Mouse (Mus musculus): ENCODE results near the gene Tmem170.

Gene Tmem170

DNA sequence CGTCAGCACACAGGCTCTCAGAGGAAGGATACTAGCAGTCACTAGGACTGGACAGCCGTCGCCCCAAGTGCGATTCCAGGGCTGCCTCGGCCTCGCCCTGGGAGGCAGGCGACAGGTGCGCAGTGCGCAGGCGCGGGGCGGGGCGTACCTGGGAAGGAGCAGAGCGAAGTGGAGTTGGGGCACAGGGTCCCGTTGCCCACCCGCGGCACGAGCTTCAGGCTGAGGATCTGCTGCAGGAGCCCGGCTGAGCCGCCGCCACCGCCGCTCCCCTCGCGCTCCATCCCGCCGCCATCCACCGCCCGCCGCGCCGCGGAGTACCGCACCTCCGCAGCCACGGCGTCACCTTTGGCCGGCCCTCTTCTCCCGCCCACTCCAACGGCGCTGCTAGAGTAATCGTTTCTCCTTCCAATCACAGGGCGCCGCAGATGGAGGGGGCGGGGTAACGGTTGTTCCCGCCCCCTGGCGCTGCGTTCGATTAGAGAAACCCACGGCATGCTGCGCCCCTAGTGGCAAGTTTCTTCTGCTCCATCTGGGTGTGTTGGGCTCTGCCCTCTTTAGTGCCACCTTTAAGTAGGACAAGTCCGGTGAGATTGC is at the start of gene Tmem170:
TSS of gene Tmem170 (minus strand) at position 396 of the 594 bp plus-strand sequence.
- peak; percentile 97 to 100 for DNase-seq

DNA sequence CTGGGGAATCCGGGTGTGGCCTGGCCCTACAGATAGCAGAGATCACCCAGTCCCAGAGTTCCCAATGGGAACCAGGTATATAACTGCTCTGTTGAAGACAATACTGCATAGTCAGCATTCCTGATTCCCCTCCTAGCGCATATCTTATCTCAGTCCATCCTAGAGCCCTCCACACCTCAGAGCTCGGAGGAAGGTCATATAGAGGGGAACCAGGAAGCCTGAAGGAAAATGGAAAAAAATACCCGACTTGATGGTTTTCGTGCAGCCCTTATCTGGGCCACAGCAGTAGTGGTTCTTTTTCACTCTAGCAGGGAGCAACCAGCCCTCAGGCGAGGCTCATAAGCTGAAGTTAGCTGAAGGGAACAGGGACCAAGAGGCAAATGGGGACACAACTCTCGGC is 48.4 kb upstream of the Tmem170 start:
- no peak for DNase-seq

DNA sequence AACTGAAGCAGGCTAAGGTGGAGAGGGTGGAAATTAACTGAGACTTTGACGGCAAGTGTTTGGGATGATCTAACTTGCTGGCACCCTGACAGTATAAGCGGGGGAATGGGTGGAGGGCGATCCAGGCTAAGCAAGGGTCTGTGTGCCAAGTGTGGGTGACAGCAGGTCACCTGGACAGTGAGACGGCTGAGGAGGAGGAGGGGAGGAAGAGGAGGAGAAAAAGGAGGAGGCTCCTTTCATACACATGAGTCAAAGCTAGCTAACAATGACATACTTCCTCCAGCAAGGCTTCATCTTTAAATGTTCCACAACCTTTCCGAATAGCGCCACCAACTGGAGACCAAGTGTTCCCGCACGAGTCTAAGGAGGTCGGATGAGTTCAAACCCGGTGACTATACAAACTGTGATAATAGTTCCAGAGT is 46.8 kb upstream of the Tmem170 start:
- DNase-seq: peak; percentile 42 to 59

DNA sequence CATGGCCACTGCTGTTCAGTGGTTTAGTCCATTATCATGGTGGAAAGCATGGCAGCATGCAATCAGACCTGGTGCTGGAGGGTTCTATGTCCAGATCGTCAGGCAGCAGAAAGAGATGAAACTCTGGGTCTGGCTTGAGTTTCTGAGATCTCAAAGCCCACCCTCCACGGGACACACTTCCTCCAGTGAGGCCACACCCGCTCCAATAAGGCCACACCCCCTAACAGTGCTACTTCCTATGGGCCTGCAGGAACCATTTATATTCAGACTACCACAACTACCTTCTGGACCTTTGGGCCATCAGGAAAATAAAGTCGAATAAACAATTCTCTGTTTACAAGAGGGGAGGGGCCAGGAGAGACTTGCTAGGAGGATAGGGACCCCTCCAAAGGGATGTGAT is 44.4 kb upstream of the Tmem170 start:
- no peak for DNase-seq

DNA sequence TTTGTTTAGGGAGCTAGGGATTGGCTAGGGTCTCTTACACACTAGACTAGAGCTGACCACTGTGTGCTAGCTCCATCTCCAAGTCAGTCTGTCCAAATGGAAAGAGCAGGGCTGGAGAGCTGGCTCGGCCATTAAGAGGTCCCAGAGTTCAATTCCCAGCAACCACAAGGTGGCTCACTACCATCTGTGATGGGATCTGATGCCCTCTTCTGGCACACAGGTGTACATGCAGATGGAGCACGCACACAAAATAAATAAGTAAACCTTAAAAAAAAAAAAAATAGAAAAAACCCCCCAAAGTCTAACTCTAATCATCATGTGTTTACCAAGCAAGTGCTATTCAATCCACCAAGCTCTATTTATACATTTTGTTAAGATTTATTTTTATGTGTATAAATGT is 43.1 kb upstream of the Tmem170 start:
- DNase-seq: no peak

DNA sequence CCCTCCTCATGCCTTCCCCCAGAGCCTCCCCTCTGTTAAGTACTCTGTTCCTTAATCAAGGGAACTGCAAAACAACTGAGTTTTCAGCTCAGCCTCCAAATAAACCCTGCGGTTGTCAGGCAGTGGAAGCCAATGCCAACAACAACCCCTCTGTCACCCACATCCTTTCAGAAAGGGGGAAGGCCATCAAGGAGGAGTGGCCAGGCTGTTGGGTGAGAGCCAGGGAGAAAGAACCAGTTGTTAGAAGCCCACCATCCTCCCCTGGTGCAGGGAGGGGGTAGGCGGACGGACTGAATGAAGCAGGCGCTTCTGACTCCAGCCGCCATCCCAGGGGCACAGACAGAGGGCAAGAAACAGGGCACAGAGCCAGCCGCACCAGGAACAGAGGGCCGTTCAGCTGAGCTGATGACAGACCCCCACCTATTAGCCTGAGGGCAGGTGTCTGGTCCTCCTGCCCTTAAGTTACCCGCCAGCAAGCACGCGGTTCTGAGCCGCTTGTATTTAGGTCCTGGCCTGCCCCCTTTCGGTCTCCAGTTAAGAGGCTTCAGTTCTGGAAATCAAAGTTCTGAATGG is 36.4 kb upstream of the Tmem170 start:
- no peak for DNase-seq

DNA sequence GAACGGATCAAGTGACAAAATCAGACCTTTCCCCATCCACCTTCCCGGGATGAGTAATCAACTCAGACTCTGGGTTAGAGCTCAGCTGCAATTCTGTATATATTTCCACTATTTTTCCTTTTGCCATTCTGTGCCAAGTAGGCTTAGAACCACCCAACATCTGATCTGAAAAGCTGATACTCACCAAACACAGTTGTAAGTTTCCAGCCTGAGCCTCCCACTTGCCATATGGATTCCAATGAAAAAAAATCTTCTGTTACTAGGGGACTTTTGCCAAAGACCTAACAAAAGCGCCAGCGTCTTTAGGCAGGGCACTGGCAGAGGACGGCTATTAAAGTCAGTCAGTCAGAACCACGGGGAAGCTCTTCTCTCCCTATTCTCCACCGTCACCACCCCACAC is 35.0 kb upstream of the Tmem170 start:
- DNase-seq: no peak

DNA sequence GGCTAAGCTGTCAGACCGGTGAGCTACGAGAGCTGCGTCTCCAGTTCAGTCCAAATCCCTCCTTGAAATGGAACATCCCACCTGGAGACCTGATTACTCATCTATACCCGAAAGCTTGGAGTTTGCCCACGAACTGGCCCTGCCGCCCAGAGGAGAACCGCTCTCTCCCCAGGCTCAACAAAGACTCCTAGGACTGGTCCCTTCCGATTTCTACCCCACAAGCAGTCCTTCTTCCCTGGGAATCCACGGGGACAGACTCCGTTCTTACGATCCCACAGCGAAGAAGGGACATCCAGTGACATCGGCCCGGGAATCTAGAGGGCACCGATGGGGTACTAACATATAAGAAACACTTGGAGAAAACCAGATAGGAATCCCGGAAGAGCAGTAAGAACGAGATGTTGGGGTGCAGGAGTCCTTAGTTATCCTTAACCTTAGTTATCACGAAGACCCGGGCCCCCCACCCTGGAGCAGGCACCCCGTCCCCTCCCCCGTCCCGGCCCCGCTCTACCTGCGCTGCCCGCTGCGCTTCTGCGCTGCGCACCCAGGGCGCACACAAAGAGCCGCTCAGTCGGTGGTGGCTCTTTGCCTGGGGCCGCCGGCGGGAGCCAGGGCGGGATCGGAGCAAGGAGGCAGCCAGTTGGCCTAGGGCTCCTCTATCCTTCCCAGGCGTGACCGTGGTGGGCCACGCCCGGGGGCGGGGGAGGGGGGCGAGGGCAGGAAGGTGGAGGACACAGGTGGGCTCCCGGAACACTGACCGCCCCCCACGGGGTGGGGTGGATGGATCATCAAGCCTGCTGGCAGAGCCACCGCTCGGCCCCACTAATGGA is 33.3 kb upstream of the Tmem170 start, which contains the start of gene Chst5:
TSS of gene Chst5 (minus strand) at position 827 of the 830 bp plus-strand sequence.
- DNase-seq: no peak

DNA sequence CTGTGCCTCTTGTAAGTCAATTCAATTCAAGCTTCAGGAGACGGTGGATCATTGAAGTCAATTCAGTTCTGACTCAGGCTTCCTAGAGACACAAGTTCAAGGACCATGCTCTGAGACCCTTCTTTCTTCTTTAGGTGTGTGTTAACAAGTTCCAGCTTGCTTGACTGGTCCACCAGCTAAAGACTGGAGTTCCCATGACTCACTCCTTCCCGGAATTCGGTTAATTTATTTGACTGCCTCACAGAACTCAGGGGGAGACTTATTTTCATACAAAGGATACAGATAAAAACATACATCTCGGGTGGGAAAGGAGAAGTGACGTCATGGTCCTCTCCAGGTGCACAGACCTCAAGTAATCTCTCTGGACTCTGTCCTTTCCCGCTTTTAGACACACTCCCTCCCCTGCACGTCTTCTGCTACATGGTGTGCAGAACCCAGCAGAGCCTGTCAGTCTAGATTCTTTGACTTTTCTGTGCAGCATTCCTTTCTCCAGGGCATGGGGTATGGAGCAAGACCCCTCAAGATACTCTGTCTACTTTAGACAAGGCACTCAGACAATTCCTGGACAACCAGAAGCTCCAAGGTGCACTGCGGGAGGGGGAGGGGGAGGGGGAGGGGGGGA is 29.1 kb upstream of the Tmem170 start:
- DNase-seq: no peak

DNA sequence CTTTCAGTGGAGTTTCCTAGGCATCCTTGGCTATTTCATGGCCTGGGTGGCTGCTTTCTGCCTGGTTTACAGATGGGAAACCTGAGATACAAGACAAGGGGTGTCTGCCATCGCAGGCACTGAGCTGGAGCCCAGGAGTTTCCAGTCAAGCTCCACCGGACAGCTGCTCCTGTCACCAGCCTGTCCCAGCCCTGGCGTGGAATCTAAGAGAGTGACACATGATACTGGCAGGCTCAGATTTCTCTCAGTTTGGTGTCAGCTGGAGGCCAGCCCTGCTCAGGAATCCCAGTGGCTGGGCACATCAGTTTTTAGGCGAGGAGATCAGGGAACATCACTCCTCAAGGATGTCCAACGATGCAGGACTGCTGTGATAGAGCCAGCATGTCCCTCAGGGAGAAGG is 25.5 kb upstream of the Tmem170 start:
- DNase-seq: no peak

DNA sequence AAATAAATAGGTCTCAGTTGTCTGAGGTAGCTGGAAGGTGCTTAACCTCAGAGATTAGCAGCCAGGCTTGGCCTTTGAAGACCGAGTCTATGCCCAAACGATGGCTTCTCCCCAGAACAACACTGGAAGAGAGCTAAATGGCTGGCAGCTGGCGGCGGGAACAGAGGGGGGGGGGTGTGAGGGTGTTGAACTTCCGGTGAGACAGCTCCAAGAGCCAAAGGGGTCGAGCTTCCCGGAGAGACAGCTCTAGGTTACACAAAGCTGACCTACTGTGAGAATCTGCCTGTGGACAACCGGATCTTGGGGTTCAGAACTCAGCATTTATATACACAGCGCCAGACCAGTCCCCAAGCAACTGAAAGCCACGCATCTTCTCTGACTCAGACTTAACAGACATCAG is 22.0 kb upstream of the Tmem170 start:
- DNase-seq: no peak

DNA sequence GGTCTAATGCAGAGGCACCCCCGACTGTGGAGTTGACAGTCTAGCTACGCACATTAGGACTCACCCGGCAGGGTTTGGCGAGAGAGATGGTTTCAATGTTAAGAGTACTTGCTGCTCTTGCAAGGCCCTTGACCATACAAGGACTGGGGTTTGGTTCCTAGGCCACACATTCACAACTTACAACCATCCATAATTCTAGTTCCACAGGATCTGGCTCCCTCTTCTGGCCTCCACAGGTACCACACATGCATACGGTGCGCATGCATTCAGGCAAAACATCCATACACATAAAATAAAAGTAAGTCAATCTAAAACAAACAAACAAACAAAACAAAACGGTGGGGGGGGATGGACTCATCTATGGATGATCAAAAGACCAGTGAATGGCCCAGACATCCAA is 18.4 kb upstream of the Tmem170 start:
- no peak for DNase-seq

DNA sequence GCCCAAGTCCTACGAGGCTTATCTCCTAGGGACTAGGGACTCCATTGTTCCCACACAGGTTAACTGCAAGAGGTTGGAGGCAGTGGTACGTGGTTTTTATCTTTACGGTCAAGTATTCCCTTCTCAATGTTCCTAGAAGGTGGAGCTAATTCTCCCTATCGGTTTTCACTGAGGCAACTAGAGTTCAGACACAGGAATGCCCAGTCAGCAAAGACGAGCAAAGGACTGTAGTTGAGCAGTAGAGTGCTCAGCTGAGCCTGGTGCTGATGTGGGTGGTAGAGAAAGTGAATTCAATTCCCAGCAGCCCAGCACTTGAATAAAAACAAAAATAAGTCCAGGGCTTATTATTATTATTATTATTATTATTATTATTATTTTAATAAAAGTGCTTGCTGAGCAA is 16.1 kb upstream of the Tmem170 start:
- no peak for DNase-seq

DNA sequence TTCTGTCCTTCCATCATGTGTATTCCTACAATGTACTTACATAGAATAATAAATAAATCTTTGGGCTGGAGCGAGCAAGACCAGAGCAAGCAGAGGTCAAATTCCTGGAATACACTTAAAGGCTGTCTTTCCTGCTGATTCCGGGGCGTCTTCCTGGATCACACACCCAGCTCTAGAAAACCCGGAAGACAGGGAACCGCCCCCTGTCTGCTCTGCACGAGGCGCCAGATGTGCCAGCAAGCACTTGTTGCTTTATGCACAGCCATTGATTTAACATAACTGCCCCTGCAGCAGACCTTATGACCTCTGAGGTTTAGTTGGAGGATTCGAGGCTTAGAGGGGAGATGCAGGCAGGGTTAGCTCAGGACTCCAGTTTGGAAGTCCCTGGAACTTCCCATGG is 15.4 kb upstream of the Tmem170 start:
- DNase-seq: no peak

DNA sequence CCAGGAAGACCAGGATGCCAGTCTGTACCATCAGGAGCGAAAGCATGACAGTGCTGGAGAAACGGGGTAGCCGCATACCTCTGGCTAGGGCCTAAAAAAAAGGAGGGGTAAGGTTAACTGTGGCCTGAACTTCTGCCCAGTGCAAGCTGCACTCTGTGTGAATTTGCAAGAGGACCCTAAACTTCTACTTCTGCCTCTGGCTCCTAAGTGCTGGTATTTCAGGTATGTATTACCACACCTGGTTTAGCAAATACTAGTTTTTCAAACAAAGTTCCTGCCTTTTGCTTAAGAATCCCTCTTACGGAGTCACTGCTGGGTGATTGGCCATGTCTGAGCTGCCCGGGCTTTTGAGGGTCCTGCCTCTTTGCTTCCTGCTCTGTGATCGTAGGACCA is 14.4 kb upstream of the Tmem170 start:
- no peak for DNase-seq

DNA sequence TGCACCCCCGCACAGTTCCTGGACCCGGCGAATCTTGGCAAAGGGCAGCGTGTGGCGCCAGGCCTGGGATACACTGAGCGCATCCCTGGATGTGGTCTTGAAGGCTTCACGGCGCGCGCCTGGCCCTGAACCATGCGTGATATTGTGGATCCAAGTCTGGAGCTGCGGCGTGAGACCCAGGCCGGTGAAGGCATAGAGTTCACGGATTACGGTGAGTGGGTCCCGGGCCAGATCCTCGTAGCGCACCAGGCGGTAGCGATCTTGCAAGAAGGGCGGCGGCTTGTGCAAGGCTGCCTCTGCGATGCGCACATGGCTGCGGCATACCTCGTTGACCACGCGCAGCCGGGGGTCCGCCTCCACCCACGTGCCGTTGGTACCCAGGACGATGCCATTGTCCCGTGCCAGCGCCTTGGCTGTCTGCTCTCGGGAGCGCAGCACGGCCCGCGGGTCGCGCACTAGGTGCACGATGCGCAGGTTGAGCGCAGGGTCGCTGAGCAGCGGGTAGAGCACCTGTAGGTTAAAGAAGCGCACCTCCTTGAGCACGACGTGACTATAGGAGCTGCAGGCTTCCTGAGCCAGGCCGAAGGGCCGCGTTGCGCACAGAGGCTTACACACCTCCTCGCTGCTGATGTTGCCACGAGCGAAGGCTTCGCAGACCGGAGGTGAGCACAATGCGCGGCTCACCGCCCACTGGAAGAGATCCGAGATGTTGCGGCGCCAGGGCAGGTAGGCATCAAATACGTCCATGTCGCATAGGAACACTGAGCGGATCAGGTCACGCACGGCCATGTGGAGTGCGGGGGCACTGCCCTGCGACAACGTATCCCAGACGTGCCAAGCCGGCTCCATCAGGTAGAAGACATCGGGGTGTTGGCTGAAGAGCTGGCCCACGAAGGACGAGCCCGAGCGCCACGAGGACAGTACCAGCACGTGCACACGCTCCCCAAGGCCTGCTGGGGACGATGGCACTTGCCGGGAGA is 13.7 kb upstream of the Tmem170 start:
- DNase-seq: no peak

DNA sequence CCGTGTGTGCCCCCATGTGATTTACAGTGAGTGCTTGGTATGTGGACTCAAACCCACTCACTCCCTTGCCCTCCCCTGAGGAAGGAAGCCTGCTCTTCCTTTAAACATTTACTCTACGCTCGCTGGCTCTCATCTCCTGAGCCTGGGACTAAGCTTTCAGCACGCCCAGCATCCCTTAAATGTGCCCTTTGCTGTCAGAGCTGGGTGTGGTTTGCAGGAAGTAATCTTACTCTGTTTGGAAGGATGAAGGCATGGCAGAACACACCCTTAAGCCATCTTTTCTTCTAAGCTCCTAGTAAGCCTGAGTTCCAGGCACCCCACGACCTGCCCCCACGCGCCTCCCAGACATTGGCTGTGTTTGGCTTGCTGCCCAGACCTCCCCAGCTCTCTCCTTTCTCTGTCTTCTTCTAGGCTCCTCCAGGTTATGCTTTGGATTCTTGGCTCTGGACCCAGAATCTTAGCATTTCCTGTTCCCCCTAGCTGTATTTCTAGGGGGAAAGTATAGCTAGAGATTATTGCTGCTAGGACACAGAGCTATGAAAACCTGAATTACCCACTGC is 11.6 kb upstream of the Tmem170 start:
- DNase-seq: peak; percentile 40 to 47

DNA sequence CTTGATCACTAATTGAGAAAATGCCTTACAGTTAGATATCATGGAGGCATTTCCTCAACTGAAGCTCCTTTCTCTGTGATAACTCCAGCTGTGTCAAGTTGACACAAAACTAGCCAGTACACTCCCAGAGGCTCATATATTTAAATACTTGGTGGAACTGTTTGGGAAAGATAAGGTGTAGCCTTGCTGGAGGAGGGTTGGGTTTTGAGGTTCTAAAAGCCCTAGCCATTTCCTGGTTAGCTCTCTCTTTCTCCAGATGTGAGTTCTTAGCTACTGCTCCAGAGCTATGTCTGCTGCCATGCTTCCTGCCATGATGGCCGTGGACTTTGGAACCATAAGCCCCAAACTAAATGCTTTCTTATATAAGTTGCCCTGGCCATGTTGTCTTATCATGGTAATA is 10.9 kb upstream of the Tmem170 start:
- DNase-seq: no peak

DNA sequence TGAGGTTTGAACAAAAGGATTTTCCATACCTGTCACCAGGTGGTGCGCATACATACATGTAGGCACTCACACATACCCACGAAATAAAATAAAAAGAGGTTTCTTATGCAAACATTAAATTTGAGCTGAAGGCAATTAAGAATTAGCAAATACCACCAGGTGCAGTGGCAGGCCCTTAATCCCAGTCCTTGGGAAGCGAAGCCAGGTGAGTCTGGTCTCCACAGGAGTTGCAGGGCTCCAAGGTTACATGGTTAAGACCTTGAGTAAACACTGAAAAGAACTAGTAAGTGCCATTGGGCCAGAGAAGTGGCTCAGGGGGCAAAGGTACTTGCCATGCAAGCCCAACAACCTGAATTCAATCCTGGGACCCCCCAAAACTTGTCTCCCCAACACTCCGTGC is 7.1 kb upstream of the Tmem170 start:
- DNase-seq: no peak

DNA sequence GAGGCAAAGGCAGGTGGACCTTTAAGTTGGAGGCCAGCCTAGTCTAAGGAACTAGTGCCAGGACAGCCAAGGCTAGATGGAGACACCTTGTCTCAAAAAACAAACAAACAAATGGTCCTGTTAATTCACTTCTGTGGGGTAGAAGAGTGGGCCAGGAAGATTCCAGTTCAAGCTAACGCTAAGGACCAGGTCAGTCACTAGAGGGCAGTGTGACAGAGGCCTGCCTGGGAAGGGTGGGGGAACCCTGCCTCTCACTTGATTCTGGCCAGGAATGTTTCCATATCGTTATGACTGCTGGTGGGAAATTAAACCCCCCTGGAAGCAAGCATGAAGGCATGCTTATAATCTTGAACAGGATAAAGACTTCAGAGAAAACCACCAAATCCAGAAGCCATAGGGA is 5.0 kb upstream of the Tmem170 start:
- DNase-seq: peak; percentile 56 to 69

DNA sequence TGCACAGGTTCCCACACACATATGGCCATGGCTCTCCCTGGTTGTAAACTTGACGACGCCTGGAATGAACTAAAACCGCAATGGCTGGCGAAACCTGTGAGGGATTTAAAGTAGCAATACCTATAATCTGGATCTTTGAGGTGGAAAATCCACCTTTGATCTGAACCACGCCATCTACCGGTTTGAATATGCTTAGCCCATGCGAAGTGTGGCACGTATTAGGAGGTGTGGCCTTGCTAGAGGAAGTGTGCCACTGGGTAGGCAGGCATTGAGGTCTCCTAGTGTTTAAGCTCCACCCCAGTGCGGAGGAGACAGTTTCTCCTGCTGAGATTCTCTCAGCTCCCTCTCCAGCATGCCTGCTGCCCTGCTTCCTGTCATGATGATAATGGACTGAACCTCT is 1.2 kb upstream of the Tmem170 start:
- no peak for DNase-seq

DNA sequence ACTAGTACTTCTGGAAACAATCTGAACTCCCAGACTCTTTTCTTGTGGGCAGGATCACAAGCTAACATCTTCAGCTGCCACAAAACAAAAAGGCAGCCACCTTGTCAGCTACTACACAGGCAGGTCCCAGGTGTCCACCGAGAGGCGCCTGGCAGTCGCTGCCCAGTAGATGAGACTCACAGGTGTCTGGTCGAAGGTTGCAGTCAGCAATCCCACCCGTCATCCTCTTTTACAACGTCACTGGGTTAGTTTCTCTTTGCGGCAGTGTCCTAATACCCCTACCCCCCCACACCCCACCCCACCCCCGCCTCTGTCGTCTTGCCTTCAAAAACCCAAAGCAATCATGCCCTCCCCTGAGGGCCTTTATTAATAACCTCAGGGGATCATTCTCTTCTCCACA is 792 bp downstream of the Tmem170 start:
- DNase-seq: peak in 1 of 2 experiments; percentile 61
